Mouse (Mus musculus): ENCODE data around the gene Sdccag8. TPM values are rescaled to one million over a fixed set of nuclear protein-coding genes. Genes with fewer than 3 reads are reported as not detected.

Sdccag8 gene
- polyA plus RNA-seq, 1 experiment from 2014 or later = 31.5 TPM

DNA sequence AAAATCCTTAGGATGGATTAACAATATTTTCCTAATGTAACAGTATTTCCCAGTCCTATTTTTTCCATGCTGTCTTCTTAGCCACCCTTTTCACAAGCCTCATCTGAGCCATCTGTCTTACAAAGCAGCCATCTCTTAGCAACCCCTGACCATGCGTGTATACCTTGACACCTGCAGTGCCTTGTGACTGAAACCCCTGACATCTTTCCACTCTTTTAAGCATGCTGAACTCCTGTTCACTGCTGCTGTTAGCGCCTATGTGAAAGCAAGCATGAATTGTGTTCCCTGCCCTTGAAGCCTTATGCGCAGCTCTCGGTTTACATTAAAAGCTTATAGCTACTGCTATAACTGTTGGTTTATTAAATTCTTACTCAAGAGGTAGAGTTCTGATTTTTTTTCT lies 10.6 kb downstream of the Sdccag8 start:
- no peak overlapping the region for H3K4me2 ChIP-seq (ENCODE audit: low read length)
- ATAC-seq (no peak), DNase-seq (ENCODE audit: low spot score) (no peak)
- H3K9me3 ChIP-seq (replicated peaks; ENCODE audit: control insufficient read depth, low read length) = no peaks in the 10 kb centered on the region
- H3K4me3 ChIP-seq (ENCODE audit: low read depth, low read length) = no peak overlapping the region
- no peaks in the 10 kb centered on the region for H3K27me3 ChIP-seq (replicated peaks; ENCODE audit: control insufficient read depth, insufficient read depth, low read length)
- H3K27ac ChIP-seq (ENCODE audit: low read depth, low read length) = no peak overlapping the region
- no peaks in the 10 kb centered on the region for H3K4me1 ChIP-seq (ENCODE audit: control insufficient read depth, insufficient read depth, low read length)
- 79% methylated on average over 4 of the region's 4 CpGs for WGBS
- H3K36me3 ChIP-seq (ENCODE audit: control insufficient read depth, insufficient read depth, low read length) = 0 out of 2 replicates have a peak, but pooled peaks cover 2% of the 10 kb centered on the region
- no peak overlapping the region for H3K9ac ChIP-seq (ENCODE audit: low read length)

DNA sequence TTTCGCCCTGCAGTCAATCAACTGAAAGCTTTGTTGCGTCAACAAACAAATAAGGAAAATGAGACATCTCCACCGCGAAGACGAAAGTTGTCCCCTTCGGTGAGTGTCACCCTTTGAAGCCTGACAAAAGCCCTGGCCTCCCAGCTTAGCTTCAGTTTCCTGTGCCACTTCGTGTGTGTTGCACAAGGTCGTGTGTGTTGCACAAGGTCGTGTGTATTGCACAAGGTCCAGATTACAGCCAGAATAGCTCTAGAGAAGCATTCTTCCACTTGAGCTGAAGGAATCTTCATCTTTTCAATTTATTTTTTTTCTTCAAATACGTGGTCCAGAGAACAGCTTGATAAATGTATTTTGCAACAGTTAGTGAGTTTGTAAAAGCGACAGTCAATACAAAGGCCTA lies 11.7 kb downstream of the Sdccag8 start:
- no peaks in the 10 kb centered on the region for H3K27me3 ChIP-seq (replicated peaks; ENCODE audit: control insufficient read depth, insufficient read depth, low read length)
- WGBS = 90% methylated on average over 11 of the region's 11 CpGs
- H3K9ac ChIP-seq (ENCODE audit: low read length) = no peak overlapping the region
- no peaks in the 10 kb centered on the region for H3K4me1 ChIP-seq (ENCODE audit: control insufficient read depth, insufficient read depth, low read length)
- no peak overlapping the region for H3K27ac ChIP-seq (ENCODE audit: low read depth, low read length)
- no peaks in the 10 kb centered on the region for H3K9me3 ChIP-seq (replicated peaks; ENCODE audit: control insufficient read depth, low read length)
- H3K4me2 ChIP-seq (ENCODE audit: low read length) = no peak overlapping the region
- 0 out of 2 replicates have a peak, but pooled peaks cover 2% of the 10 kb centered on the region for H3K36me3 ChIP-seq (ENCODE audit: control insufficient read depth, insufficient read depth, low read length)
- H3K4me3 ChIP-seq (ENCODE audit: low read depth, low read length) = no peak overlapping the region
- no peak for ATAC-seq
- DNase-seq (ENCODE audit: low spot score) = no peak

DNA sequence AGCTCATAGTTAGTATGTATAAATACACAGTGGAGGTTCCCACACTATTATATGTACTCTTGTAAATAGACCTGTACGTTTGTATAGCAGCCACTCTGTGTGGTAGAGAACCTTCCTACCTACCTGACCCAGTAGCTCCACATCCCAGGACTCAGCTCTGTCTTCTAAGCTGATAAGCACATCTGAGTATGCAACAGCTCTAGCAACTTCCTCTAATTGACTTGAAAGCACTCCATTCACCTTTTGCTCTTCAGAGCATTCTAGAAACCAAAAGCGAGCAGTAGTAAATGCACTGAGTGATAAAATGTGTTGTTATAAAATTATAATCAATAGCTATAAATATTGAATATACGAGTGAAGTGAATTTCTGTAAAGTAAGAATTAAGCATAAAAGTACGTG lies 12.5 kb downstream of the Sdccag8 start:
- DNase-seq (ENCODE audit: low spot score) = no peak
- no peak for ATAC-seq
- H3K4me3 ChIP-seq (ENCODE audit: low read depth, low read length) = no peak overlapping the region
- no peaks in the 10 kb centered on the region for H3K27me3 ChIP-seq (replicated peaks; ENCODE audit: control insufficient read depth, insufficient read depth, low read length)
- H3K27ac ChIP-seq (ENCODE audit: low read depth, low read length) = no peak overlapping the region
- no peak overlapping the region for H3K4me2 ChIP-seq (ENCODE audit: low read length)
- no peaks in the 10 kb centered on the region for H3K4me1 ChIP-seq (ENCODE audit: control insufficient read depth, insufficient read depth, low read length)
- 87% methylated on average over 4 of the region's 4 CpGs for WGBS
- no peak overlapping the region for H3K9ac ChIP-seq (ENCODE audit: low read length)
- no peaks in the 10 kb centered on the region for H3K9me3 ChIP-seq (replicated peaks; ENCODE audit: control insufficient read depth, low read length)
- H3K36me3 ChIP-seq (ENCODE audit: control insufficient read depth, insufficient read depth, low read length) = 0 out of 2 replicates have a peak, but pooled peaks cover 5% of the 10 kb centered on the region

DNA sequence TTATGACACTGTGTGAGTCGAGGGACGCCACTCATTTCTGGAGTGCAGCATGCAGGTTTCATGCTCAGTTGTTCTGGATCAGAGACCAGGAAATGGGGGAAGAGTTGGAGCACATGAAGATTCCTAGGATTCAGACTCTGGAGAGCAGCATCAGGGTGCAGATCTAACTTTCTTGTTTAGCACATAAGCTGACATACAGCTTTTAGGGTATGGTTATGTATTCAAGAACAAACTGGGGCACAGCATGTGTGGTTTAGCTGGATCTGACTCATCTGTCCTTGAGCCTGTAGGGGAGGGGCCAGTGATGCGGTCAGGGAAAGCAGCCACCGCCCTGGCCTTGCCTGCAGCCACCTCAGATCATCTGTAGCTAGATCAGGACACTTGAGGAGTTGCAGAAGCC lies 12.9 kb downstream of the Sdccag8 start:
- H3K27ac ChIP-seq (ENCODE audit: low read depth, low read length) = no peak overlapping the region
- H3K4me1 ChIP-seq (ENCODE audit: control insufficient read depth, insufficient read depth, low read length) = no peaks in the 10 kb centered on the region
- WGBS = 89% methylated on average over 4 of the region's 4 CpGs
- no peak for DNase-seq (ENCODE audit: low spot score)
- no peaks in the 10 kb centered on the region for H3K9me3 ChIP-seq (replicated peaks; ENCODE audit: control insufficient read depth, low read length)
- no peaks in the 10 kb centered on the region for H3K27me3 ChIP-seq (replicated peaks; ENCODE audit: control insufficient read depth, insufficient read depth, low read length)
- no peak for ATAC-seq
- no peak overlapping the region for H3K4me2 ChIP-seq (ENCODE audit: low read length)
- no peak overlapping the region for H3K4me3 ChIP-seq (ENCODE audit: low read depth, low read length)
- 0 out of 2 replicates have a peak, but pooled peaks cover 5% of the 10 kb centered on the region for H3K36me3 ChIP-seq (ENCODE audit: control insufficient read depth, insufficient read depth, low read length)
- H3K9ac ChIP-seq (ENCODE audit: low read length) = no peak overlapping the region

DNA sequence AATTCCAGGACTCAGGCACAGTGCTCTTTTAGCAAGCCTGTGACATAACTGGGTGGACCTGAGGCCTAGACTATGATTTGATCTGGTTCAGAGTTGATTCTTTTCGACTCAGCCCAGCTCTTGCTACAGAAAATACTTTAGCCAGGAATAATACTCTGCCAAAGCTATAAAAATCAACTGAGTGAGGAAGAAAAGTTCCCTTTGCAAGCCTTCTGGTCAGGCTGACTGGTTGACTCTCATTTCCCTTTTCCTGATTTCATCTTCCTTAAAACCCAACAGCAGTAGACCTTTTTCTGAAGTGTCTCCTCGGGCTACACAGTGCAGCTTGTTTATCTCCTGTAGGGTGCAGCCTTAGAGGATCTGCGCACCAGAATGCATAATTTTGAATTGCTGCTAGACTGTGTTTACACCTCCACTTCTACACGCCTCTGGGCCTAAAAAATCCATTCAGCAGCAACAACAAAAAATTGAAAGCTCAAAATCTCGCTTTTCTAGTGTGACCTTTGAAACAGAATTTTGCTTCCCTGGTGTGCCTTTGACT lies 13.6 kb downstream of the Sdccag8 start:
- Histone ChIP-seq H3K4me1 (ENCODE audit: control insufficient read depth, insufficient read depth, low read length) (no peaks in the 10 kb centered on the region), H3K9me3 (replicated peaks; ENCODE audit: control insufficient read depth, low read length) (no peaks in the 10 kb centered on the region), H3K27ac (ENCODE audit: low read depth, low read length) (no peak overlapping the region), H3K4me3 (ENCODE audit: low read depth, low read length) (no peak overlapping the region), H3K4me2 (ENCODE audit: low read length) (no peak overlapping the region), H3K9ac (ENCODE audit: low read length) (no peak overlapping the region), H3K36me3 (ENCODE audit: control insufficient read depth, insufficient read depth, low read length) (0 out of 2 replicates have a peak, but pooled peaks cover 5% of the 10 kb centered on the region), H3K27me3 (replicated peaks; ENCODE audit: control insufficient read depth, insufficient read depth, low read length) (no peaks in the 10 kb centered on the region)
- no peak for ATAC-seq
- DNase-seq (ENCODE audit: low spot score) = no peak
- 66% methylated on average over 5 of the region's 5 CpGs for WGBS

DNA sequence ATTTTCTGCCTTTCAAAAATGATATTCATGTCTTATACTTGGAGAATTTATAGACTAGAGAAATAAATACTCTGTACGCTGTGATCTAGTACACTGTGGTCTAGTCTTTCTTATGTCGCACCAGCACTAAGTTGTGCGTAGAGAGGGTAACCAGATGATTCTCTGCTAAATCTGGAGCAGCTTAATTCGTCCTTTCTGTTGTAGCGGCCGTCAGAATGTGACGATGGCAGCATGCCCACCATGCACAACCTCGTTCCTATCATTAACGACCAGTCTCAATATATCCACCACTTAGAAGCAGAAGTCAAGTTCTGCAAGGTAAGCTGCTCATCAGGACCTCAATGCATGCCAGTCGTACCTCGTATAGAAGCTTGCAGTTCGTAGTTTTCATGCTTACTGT lies 14.2 kb downstream of the Sdccag8 start:
- DNase-seq (ENCODE audit: low spot score) = no peak
- WGBS = 76% methylated on average over 12 of the region's 12 CpGs
- no peak overlapping the region for H3K4me2 ChIP-seq (ENCODE audit: low read length)

DNA sequence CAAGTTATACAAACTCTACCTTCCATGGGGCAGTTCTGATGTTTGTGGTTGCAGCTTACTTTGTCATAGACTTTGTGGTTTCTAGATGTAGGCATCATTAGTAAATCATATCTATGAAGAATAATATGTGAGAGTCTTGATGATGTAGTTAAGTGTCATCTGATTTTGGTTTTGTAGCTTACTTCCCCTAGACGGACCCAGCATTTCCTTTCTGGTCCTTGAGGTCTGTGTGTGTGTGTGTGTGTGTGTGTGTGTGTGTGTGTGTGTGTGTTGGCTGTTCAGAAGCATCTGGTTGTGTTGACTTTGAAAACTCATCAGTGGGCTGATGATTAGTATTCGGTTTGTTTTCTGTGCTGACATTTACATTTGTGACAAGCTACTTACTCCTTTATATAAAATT lies 17.6 kb downstream of the Sdccag8 start:
- 91% methylated on average over 2 of the region's 2 CpGs for WGBS

More for the DNA sequence above, 14.2 kb downstream of the Sdccag8 start:
- Histone ChIP-seq H3K4me3 (ENCODE audit: low read depth, low read length) (no peak overlapping the region), H3K4me1 (ENCODE audit: control insufficient read depth, insufficient read depth, low read length) (no peaks in the 10 kb centered on the region), H3K9me3 (replicated peaks; ENCODE audit: control insufficient read depth, low read length) (no peaks in the 10 kb centered on the region), H3K27me3 (replicated peaks; ENCODE audit: control insufficient read depth, insufficient read depth, low read length) (no peaks in the 10 kb centered on the region), H3K9ac (ENCODE audit: low read length) (no peak overlapping the region), H3K36me3 (ENCODE audit: control insufficient read depth, insufficient read depth, low read length) (0 out of 2 replicates have a peak, but pooled peaks cover 5% of the 10 kb centered on the region), H3K27ac (ENCODE audit: low read depth, low read length) (no peak overlapping the region)
- no peak for ATAC-seq

DNA sequence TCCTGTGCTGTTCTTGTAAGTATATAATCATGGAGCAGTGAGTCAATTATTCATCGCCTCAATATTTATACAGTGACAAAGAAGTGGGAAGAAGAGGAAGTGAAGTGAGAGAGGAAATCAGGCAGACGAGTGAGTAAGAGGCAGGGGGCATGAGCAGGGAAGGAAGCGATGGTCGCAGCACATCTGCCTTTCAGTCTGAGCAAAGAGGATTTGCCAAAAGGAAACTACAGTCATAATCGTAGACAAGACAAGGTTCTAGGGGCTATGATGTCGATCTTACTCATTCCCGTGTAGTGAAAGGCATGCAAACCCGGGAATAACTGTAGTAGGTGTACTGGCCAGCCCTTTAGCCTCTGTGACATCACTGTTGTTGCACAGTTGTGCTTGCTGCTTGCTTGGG lies 18.1 kb downstream of the Sdccag8 start:
- DNase-seq (ENCODE audit: low spot score) = no peak
- 83% methylated on average over 8 of the region's 8 CpGs for WGBS
- Histone ChIP-seq H3K4me1 (ENCODE audit: control insufficient read depth, insufficient read depth, low read length) (0 out of 2 replicates have a peak, but pooled peaks cover 4% of the 10 kb centered on the region), H3K27ac (ENCODE audit: low read depth, low read length) (no peak overlapping the region), H3K9ac (ENCODE audit: low read length) (no peak overlapping the region), H3K36me3 (ENCODE audit: control insufficient read depth, insufficient read depth, low read length) (0 out of 2 replicates have a peak, but pooled peaks cover 5% of the 10 kb centered on the region), H3K9me3 (replicated peaks; ENCODE audit: control insufficient read depth, low read length) (no peaks in the 10 kb centered on the region), H3K4me2 (ENCODE audit: low read length) (no peak overlapping the region), H3K27me3 (replicated peaks; ENCODE audit: control insufficient read depth, insufficient read depth, low read length) (no peaks in the 10 kb centered on the region), H3K4me3 (ENCODE audit: low read depth, low read length) (no peak overlapping the region)
- no peak for ATAC-seq

More for the DNA sequence above, 17.6 kb downstream of the Sdccag8 start:
- no peak overlapping the region for H3K9ac ChIP-seq (ENCODE audit: low read length)
- no peak for ATAC-seq
- 0 out of 2 replicates have a peak, but pooled peaks cover 4% of the 10 kb centered on the region for H3K4me1 ChIP-seq (ENCODE audit: control insufficient read depth, insufficient read depth, low read length)
- H3K27ac ChIP-seq (ENCODE audit: low read depth, low read length) = no peak overlapping the region
- no peak for DNase-seq (ENCODE audit: low spot score)
- no peaks in the 10 kb centered on the region for H3K9me3 ChIP-seq (replicated peaks; ENCODE audit: control insufficient read depth, low read length)
- no peaks in the 10 kb centered on the region for H3K27me3 ChIP-seq (replicated peaks; ENCODE audit: control insufficient read depth, insufficient read depth, low read length)
- no peak overlapping the region for H3K4me3 ChIP-seq (ENCODE audit: low read depth, low read length)
- no peak overlapping the region for H3K4me2 ChIP-seq (ENCODE audit: low read length)
- 0 out of 2 replicates have a peak, but pooled peaks cover 5% of the 10 kb centered on the region for H3K36me3 ChIP-seq (ENCODE audit: control insufficient read depth, insufficient read depth, low read length)

DNA sequence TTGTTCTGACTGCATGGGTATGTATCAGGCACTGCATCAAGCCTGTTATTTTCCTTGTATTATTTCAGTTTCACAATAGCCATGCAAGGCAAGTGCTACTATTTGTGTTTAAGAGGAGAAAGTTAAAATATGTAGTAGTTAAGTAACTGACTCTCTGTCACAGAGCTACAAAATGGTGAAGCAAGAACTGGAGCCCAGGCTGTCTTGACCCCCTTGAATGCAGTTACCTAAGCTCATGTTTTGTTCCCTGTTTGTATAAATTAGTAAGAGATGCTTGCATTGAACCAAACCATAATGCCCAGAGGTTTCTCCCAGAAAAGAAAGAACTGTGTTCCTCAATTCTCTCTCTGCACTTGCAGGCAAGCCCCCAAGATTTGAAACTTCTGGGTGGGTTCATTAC lies 18.8 kb downstream of the Sdccag8 start:
- DNase-seq (ENCODE audit: low spot score) = no peak
- ATAC-seq = no peak

More for the DNA sequence above, 18.8 kb downstream of the Sdccag8 start:
- Histone ChIP-seq H3K9me3 (replicated peaks; ENCODE audit: control insufficient read depth, low read length) (no peaks in the 10 kb centered on the region), H3K9ac (ENCODE audit: low read length) (no peak overlapping the region), H3K27me3 (replicated peaks; ENCODE audit: control insufficient read depth, insufficient read depth, low read length) (no peaks in the 10 kb centered on the region), H3K4me2 (ENCODE audit: low read length) (no peak overlapping the region), H3K4me3 (ENCODE audit: low read depth, low read length) (no peak overlapping the region), H3K36me3 (ENCODE audit: control insufficient read depth, insufficient read depth, low read length) (0 out of 2 replicates have a peak, but pooled peaks cover 3% of the 10 kb centered on the region), H3K27ac (ENCODE audit: low read depth, low read length) (no peak overlapping the region), H3K4me1 (ENCODE audit: control insufficient read depth, insufficient read depth, low read length) (0 out of 2 replicates have a peak, but pooled peaks cover 4% of the 10 kb centered on the region)

Measured in forebrain, embryonic 14.5 days (tissue).